Mouse (Mus musculus) embryonic facial prominence, embryonic 15.5 days (tissue): Measurements from ENCODE around the gene Prmt1. TPM values are rescaled to one million over a fixed set of nuclear protein-coding genes. Genes with fewer than 3 reads are reported as not detected.
"Not testable (repeated sequence)": the region's sequence is repeated elsewhere in the genome, so short reads cannot be mapped to it uniquely, and the experiment has no call there.

Experiments
- ATAC-seq: fragments of 200-750 bp; cut with Nextera tagmentation; 2 replicates; pipeline ENCODE4 v1.8.0; 2017; ENCODE audit warnings: low read depth, moderate TSS enrichment; ENCODE audit not compliant: insufficient number of reproducible peaks, low FRiP score, low TSS enrichment
- H3K27ac ChIP-seq: fragments of 300-500 bp; sonication (generic); replicated peaks from 2 replicates; pipeline ENCODE4 v1.5.1; 2015; ENCODE audit warnings: mild to moderate bottlenecking, inconsistent platforms
- H3K27me3 ChIP-seq: fragments of 300-500 bp; sonication (generic); 2 replicates; pipeline ENCODE4 v1.6.1; 2015; ENCODE audit warnings: inconsistent platforms
- H3K36me3 ChIP-seq: fragments of 300-500 bp; sonication (generic); 2 replicates; pipeline ENCODE4 v1.6.1; 2015; ENCODE audit warnings: mild to moderate bottlenecking, inconsistent platforms
- H3K4me1 ChIP-seq: fragments of 300-500 bp; sonication (generic); 2 replicates; pipeline ENCODE4 v1.6.1; 2015; ENCODE audit warnings: inconsistent platforms
- H3K4me2 ChIP-seq: fragments of 300-500 bp; sonication (generic); replicated peaks from 2 replicates; pipeline ENCODE4 v1.6.1; 2015; ENCODE audit warnings: mild to moderate bottlenecking, inconsistent platforms
- H3K4me3 ChIP-seq: fragments of 300-500 bp; sonication (generic); replicated peaks from 2 replicates; pipeline ENCODE4 v1.5.1; 2015; ENCODE audit warnings: mild to moderate bottlenecking, inconsistent platforms
- H3K9ac ChIP-seq: fragments of 300-500 bp; sonication (generic); 2 replicates; pipeline ENCODE4 v1.6.1; 2015; ENCODE audit warnings: inconsistent platforms
- H3K9me3 ChIP-seq: fragments of 300-500 bp; sonication (generic); replicated peaks from 2 replicates; pipeline ENCODE4 v1.6.1; 2016; ENCODE audit warnings: inconsistent platforms
- WGBS: fragments of 180-500 bp; shearing (Covaris S2); methylation state at CpG from one replicate; pipeline ENCODE4 v1.1.7; 2015; 5-methylcytosine and 5-hydroxymethylcytosine counted together
- polyA plus RNA-seq: library from polyadenylated mRNA; unstranded; fragments of >200 nt; fragmentation: Nextera tagmentation; extraction: Ambion mirVana; gene quantifications from 2 replicates; pipeline ENCODE4 v1.2.1, GENCODE M21; 2015

Gene Prmt1
- polyA plus RNA-seq, 1 experiment from 2014 or later = 479 TPM

DNA sequence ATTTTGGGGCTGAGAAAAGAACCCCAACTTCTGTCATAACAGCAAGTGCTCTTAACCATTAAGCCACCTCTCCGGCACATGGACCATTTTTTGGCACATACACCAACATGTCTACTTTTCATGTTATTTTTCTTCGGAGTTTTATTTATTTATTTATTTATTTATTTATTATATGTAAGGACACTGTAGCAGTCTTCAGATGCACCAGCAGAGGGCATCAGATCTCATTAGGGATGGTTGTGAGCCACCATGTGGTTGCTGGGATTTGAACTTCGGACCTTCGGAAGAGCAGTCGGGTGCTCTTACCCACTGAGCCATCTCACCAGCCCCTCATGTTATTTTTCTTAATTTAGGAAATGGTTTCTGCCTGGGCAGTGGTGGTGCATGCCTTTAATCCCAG lies 37.3 kb upstream of the Prmt1 start:
- H3K4me2 ChIP-seq, H3K4me3 ChIP-seq, H3K27me3 ChIP-seq, H3K27ac ChIP-seq, ATAC-seq, H3K9ac ChIP-seq, H3K9me3 ChIP-seq: not testable (repeated sequence)
- H3K4me1 ChIP-seq = peaks cover 22% of the 10 kb centered on the region
- peaks cover 23% of the 10 kb centered on the region for H3K36me3 ChIP-seq
- 75% methylated on average over 5 of the region's 5 CpGs for WGBS

DNA sequence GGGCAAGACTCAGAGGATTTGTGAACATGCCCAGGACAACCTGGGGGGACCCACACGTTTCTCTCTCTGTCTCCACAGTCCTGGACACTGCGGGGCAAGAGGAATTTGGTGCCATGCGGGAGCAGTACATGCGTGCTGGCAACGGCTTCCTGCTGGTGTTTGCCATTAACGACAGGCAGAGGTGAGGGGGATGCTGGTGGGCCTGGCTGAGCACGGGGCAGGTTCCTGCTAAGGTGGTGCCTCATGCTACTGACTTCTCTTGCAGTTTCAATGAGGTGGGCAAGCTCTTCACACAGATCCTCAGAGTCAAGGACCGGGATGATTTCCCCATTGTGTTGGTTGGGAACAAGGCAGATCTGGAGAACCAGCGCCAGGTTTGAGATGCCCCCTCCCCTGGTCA lies 33.9 kb upstream of the Prmt1 start:
- peaks cover 25% of the 10 kb centered on the region for H3K4me1 ChIP-seq
- no peak overlapping the region for H3K9ac ChIP-seq
- no peak for ATAC-seq
- no peak overlapping the region for H3K4me3 ChIP-seq
- WGBS = 71% methylated on average over 9 of the region's 9 CpGs
- H3K4me2 ChIP-seq = no peak overlapping the region
- no peaks in the 10 kb centered on the region for H3K9me3 ChIP-seq
- no peaks in the 10 kb centered on the region for H3K36me3 ChIP-seq
- H3K27me3 ChIP-seq = no peaks in the 10 kb centered on the region
- no peak overlapping the region for H3K27ac ChIP-seq

DNA sequence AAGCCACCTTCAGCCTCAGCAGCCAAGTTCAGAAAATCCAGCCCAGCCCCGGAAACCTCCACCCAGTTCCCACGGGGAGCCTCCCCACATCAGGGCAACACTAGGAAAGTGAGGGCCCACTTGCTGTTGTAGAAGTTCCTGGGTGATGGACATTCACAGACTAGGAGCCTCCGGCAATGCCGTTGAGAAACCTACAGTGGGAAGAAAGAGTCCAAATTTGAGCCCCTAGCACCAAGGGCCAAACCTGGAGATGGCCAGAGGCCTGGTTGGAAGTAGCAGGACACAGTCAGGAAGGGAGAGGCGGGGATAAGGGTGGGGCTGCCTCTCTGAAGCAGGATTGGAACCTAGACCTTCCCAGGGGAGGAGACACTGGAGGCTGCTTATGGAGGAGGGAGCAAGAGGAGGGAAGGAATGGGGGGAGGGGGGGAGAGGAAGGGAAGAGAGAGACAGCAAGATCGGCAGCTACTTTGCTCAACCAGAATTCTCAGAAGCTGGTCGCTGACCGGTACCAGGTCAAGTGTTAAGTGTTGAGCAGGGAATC lies 32.7 kb upstream of the Prmt1 start:
- Histone ChIP-seq H3K27me3 (no peaks in the 10 kb centered on the region), H3K4me2 (peak overlapping the region; percentile 87), H3K4me3 (peak overlapping the region; percentile 85), H3K36me3 (no peaks in the 10 kb centered on the region), H3K9ac (no peak overlapping the region), H3K27ac (peak overlapping the region; percentile 99), H3K4me1 (peaks cover 35% of the 10 kb centered on the region), H3K9me3 (no peaks in the 10 kb centered on the region)
- WGBS = 30% methylated on average over 8 of the region's 8 CpGs
- ATAC-seq = no peak

DNA sequence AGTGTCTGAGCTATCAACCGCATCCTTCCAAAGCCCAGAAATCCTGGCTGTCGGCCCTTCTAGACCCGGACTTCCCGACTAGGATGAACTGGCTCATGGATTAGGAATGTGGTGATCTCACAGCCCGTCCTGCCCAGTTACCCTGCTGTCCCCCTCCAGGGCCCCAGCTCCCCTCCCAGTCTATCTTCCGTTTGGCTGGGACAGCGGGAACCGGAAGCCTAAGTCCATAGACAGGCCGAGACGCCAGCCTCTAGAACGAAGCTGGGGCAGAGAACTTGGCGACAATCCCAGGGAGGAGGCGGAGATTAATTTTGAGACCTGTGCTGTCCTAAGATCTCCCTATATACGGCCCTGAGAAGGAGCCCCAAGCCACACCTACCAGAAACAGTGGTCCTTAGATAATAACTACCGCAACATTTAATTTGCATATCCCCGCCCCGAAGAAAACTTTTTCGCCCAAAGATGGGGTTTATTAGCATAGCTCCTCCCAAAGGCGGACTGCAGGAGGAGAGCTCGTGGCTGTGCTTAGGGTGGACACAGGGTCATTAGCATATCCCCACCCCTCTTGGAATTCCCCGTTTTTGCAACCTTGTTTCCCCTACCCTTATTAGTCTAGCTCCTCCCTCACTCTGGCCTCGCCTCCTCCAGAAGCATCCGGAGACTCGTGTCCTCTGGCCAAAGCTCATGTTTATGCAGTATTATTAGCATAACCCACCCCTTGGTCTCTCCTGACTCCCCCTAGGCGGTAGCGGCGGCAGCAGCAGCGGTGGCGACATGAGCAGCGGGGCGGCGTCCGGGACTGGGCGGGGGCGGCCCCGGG lies 31.1 kb upstream of the Prmt1 start, which contains the start of gene Rras:
Gene Rras (plus strand): TSS at position 720 of the 820 bp plus-strand sequence.
- WGBS = under 1% methylated on average over 36 of the region's 36 CpGs

DNA sequence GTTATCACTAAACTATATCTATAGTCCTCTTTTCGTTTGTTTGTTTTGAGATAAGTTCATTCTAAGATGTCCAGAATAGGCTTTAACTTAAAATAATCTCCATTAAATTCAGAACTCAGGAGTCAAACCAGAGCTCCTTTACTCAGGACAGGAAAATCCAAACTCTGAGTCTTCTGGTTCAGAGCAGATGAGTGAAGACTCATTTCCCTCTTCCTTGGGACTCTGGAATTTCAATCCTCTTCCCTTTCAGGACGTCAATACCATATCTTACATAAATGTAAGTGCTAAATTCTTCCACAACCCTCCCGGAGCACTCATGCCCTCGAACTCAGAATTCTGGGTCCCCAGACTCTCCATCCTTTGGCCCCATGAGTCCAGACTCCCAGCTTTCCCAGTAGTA lies 30.4 kb upstream of the Prmt1 start:
- Histone ChIP-seq H3K27ac (peak overlapping the region; percentile 99), H3K36me3 (peaks cover 20% of the 10 kb centered on the region), H3K9ac (peak overlapping the region; percentile 35), H3K4me2 (peak overlapping the region; percentile 87), H3K9me3 (no peaks in the 10 kb centered on the region), H3K27me3 (no peaks in the 10 kb centered on the region), H3K4me1 (peaks cover 43% of the 10 kb centered on the region), H3K4me3 (peak overlapping the region; percentile 85)
- no peak for ATAC-seq
- WGBS = 0% methylated on average over 4 of the region's 4 CpGs

More for the DNA sequence above, 31.1 kb upstream of the Prmt1 start, which contains the start of gene Rras:
- Histone ChIP-seq H3K27me3 (no peaks in the 10 kb centered on the region), H3K27ac (peak within 1 kb of the TSS; percentile 99), H3K4me2 (peak within 1 kb of the TSS; percentile 87), H3K9ac (peak within 1 kb of the TSS; percentile 62), H3K4me1 (peaks cover 43% of the 10 kb centered on the region), H3K36me3 (peaks cover 13% of the 10 kb centered on the region), H3K4me3 (peak within 1 kb of the TSS; percentile 85), H3K9me3 (no peaks in the 10 kb centered on the region)
- peak; percentile 92 for ATAC-seq

DNA sequence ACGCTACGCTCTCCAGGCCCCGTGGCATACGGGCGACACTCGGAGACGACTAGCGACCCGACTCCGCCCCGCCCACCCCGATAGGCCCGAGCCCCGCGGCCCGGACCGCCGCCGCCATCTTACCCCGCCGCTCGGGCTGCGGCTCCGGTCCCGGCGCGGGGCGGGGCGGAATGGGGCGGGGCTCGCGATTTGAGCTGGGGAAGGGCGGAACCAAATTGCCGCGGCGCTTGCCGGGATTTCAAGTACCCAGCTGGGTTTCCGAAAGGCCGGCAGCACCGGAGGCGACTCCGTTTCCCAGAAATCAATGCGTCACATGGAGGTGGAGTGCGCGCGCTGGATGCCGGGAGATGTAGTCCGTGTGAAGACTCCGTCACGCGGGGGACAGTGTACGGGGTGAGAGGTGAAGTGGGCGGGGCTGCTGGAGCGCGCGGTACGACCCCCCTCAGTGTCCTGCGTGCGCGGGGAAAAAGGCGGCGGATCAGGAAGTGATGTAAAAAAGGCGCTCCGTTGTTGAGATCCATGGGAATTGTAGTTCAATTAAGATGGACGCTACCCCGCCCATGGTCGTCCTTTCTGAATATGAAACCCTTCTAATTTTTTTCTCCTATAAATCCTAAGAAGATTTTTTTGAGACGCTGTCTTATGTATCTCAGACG lies 29.7 kb upstream of the Prmt1 start, which contains the start of gene Scaf1:
Gene Scaf1 (minus strand): TSS at position 407 of the 656 bp plus-strand sequence.
- peaks cover 26% of the 10 kb centered on the region for H3K36me3 ChIP-seq
- peak; percentile 91 for ATAC-seq
- peak within 1 kb of the TSS; percentile 85 for H3K4me3 ChIP-seq
- H3K27ac ChIP-seq = peak within 1 kb of the TSS; percentile 99
- H3K9me3 ChIP-seq = no peaks in the 10 kb centered on the region
- no peaks in the 10 kb centered on the region for H3K27me3 ChIP-seq
- H3K4me1 ChIP-seq = peaks cover 43% of the 10 kb centered on the region
- WGBS = under 1% methylated on average over 63 of the region's 69 CpGs
- peak within 1 kb of the TSS; percentile 87 for H3K4me2 ChIP-seq
- peak within 1 kb of the TSS; percentile 91 for H3K9ac ChIP-seq

DNA sequence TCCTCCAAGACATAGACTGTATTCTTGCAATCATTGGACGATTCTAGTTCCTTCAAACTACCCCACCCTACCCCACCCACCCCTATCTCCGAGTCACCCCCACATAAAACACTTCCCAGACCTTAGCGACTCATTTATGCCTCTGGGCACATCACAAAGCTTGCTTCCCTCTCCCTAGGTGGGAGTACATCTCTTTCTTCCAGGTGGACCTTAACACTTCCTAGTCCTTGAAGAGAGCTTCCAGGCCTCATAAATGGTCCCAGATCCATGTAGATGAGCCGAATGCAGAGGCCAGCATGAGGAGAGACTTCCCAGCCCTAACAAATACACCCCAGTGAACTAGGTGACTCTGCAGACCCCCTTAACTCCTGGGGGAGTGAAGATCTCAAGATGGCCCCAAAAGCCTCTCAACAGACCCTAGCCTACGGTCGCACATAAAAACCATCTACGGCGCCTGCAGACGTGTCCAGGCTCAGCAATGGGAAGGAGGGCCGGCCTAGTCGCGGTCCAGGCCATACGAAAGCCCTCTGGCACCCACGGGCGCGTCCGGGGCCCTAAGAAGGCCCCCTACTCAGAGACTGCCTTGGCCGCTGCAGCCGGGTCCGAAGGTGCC lies 29.1 kb upstream of the Prmt1 start:
- no peaks in the 10 kb centered on the region for H3K9me3 ChIP-seq
- ATAC-seq = no peak
- peak overlapping the region; percentile 91 for H3K9ac ChIP-seq
- H3K36me3 ChIP-seq = peaks cover 31% of the 10 kb centered on the region
- H3K4me1 ChIP-seq = peaks cover 43% of the 10 kb centered on the region
- no peaks in the 10 kb centered on the region for H3K27me3 ChIP-seq
- H3K27ac ChIP-seq = peak overlapping the region; percentile 88
- WGBS = under 1% methylated on average over 20 of the region's 20 CpGs
- H3K4me3 ChIP-seq = peak overlapping the region; percentile 85
- H3K4me2 ChIP-seq = peak overlapping the region; percentile 60

DNA sequence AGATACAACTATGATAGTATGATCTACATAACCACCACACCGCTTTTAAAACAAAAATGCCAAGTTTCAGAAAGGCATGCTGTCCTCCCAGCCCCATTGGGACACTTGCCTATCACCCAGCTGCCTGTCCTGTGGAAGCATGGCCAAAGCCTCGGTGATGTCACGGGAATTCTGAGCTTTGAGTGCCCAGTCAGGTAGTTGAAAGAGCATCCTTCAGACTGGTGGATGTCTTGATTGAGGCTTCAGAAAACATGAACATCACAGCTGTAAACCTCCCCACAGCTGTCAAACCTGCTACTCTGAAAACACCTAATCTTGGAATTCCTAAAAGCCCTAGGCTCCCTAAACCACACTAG lies 27.7 kb upstream of the Prmt1 start:
- WGBS = 92% methylated on average over 3 of the region's 3 CpGs

DNA sequence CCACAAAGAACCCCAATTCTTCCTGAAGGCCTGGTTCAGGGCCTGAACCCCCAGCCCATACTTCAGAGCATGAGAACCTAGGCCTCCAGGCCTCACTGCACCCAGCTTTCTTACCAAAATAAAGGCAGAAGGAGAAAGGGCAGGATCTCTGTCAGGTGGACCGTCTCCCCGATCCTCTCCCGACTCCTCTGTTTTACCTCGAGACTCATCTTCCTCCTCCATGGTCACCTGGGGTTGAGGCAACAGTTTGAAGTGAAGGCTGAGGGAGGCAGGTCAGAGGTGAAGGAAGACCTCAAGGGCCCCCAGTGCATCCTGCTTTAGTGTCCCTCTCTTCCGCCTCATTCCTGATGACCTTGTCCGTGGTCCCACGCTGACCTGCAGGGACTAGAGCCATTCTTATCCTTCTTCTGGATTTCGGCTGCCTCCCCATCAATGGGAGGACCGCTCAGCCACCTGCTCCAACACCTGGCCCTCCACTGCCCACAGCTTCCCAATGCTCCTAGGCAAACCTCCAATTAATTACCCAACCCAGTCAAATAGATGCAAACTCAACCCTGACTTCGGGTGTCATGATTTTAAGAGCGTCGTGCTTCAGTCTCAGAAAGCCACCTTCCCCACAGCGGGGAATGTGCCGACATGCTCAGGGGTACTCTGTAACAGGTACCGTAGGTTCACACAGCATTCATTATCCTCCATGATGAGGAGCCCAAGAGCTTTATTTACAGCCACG lies 27.2 kb upstream of the Prmt1 start:
- Histone ChIP-seq H3K4me3 (no peak overlapping the region), H3K4me2 (no peak overlapping the region), H3K9ac (no peak overlapping the region), H3K36me3 (peaks cover 50% of the 10 kb centered on the region), H3K9me3 (no peaks in the 10 kb centered on the region), H3K4me1 (peaks cover 31% of the 10 kb centered on the region), H3K27ac (no peak overlapping the region), H3K27me3 (no peaks in the 10 kb centered on the region)
- 93% methylated on average over 16 of the region's 16 CpGs for WGBS
- no peak for ATAC-seq

More for the DNA sequence above, 27.7 kb upstream of the Prmt1 start:
- peak overlapping the region; percentile 91; the same call in 1 of the 2 replicates for H3K9ac ChIP-seq
- H3K4me1 ChIP-seq = peaks cover 37% of the 10 kb centered on the region
- no peak overlapping the region for H3K27ac ChIP-seq
- no peaks in the 10 kb centered on the region for H3K9me3 ChIP-seq
- H3K27me3 ChIP-seq = no peaks in the 10 kb centered on the region
- H3K4me3 ChIP-seq = no peak overlapping the region; the same call in 1 of the 2 replicates
- H3K36me3 ChIP-seq = peaks cover 45% of the 10 kb centered on the region
- ATAC-seq = no peak
- no peak overlapping the region for H3K4me2 ChIP-seq

DNA sequence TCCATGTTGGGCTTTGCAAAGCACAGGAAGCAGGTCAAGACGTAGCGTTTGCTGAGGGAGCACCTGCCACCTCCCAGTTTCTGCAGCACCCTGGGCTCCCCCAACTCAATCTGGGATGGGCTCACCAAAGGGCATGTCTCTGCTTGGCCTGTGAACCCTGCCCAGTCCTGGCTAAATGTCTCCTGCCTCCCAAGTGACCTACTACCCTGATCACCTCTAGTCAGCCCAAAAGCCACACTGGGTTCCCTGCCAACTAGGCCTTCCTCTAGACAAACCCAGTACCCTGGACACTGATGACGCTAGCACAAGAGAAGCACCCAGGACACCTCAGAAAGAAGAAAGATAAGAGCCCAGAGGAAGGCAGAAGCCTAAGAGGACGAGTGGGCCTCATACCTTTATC lies 26.5 kb upstream of the Prmt1 start:
- H3K27ac ChIP-seq = no peak overlapping the region
- H3K4me3 ChIP-seq = no peak overlapping the region
- ATAC-seq = no peak
- 82% methylated on average over 4 of the region's 4 CpGs for WGBS
- peaks cover 57% of the 10 kb centered on the region for H3K36me3 ChIP-seq
- peaks cover 24% of the 10 kb centered on the region for H3K4me1 ChIP-seq
- H3K4me2 ChIP-seq = no peak overlapping the region
- no peaks in the 10 kb centered on the region for H3K9me3 ChIP-seq
- H3K27me3 ChIP-seq = no peaks in the 10 kb centered on the region
- no peak overlapping the region for H3K9ac ChIP-seq
